Mouse (Mus musculus) common myeloid progenitor, adult 5-6 weeks (primary cell): ENCODE measurements around the gene Slc25a18. TPM values are rescaled to one million over a fixed set of nuclear protein-coding genes. Genes with fewer than 3 reads are reported as not detected.
A peak's percentile ranks its signal among the peaks of the same experiment; 100 is the strongest.

ENCODE experiments used
- ATAC-seq: replicated peaks from 2 replicates; pipeline ENCODE4 v1.8.0; 2016; ENCODE audit warnings: low read depth, mild to moderate bottlenecking, moderate TSS enrichment, inconsistent platforms; ENCODE audit not compliant: poor library complexity, severe bottlenecking
- total RNA-seq: library from RNA; stranded (forward); fragments of 200-1000, 187-1606 nt; gene quantifications from 2 replicates; pipeline ENCODE4 v1.2.3, GENCODE M21; 2017

Slc25a18 gene
- total RNA-seq, 1 experiment from 2014 or later = not detected

GRCm38 (mm10) chr6:120835474-120836374 lies 62.3 kb downstream of the Slc25a18 start, which contains the start of gene Bcl2l13:
Gene Bcl2l13 (plus strand): TSS chr6:120836212.
- peak; percentile 78 for ATAC-seq

- ATAC-seq = 0 out of 2 replicates have a peak, but pooled peaks have one; percentile 7
These were observed 63.2 kb downstream of the Slc25a18 start for GRCm38 (mm10) chr6:120836389-120837151.

- ATAC-seq = no peak
These were observed 63.8 kb downstream of the Slc25a18 start for GRCm38 (mm10) chr6:120837152-120837530.

GRCm38 (mm10) chr6:120840258-120840657 lies 66.9 kb downstream of the Slc25a18 start:
- no peak for ATAC-seq

GRCm38 (mm10) chr6:120841754-120842153 lies 68.4 kb downstream of the Slc25a18 start:
- peak; percentile 42; the same call in 1 of the 2 replicates for ATAC-seq

Other genes starting within 250 kb of the Slc25a18 start
- 11.6 and 15.0 TPM in 2 replicates for gene Hdhd5, start 242.3 kb upstream of the Slc25a18 start, total RNA-seq
- 2.3 and 5.4 TPM in 2 replicates for gene Cecr2, start 107.2 kb upstream of the Slc25a18 start, total RNA-seq
- 62.9 and 99.9 TPM in 2 replicates for gene Atp6v1e1, start 49.2 kb downstream of the Slc25a18 start, total RNA-seq
- gene Bcl2l13, start 62.6 kb downstream of the Slc25a18 start, total RNA-seq = 25.9 and 38.9 TPM in 2 replicates
- gene Bid, start 143.3 kb downstream of the Slc25a18 start, total RNA-seq = 28.1 and 29.7 TPM in 2 replicates